Mouse (Mus musculus) megakaryocyte-erythroid progenitor cell, adult 5 weeks (primary cell): ENCODE measurements around the gene Atp6v1b1. TPM values are rescaled to one million over a fixed set of nuclear protein-coding genes. Genes with fewer than 3 reads are reported as not detected.

Experiments used
- polyA plus RNA-seq: library from polyadenylated mRNA; stranded (reverse); fragments of >175 nt; gene quantifications from 2 replicates; pipeline ENCODE4 v1.2.3, GENCODE M21; 2012

Gene Atp6v1b1
- not detected in 2 replicates for polyA plus RNA-seq

GRCm38 (mm10) chr6:83742761-83743160, at the start of gene Atp6v1b1:
Gene Atp6v1b1, plus strand, starts transcription at chr6:83742990.

DNA sequence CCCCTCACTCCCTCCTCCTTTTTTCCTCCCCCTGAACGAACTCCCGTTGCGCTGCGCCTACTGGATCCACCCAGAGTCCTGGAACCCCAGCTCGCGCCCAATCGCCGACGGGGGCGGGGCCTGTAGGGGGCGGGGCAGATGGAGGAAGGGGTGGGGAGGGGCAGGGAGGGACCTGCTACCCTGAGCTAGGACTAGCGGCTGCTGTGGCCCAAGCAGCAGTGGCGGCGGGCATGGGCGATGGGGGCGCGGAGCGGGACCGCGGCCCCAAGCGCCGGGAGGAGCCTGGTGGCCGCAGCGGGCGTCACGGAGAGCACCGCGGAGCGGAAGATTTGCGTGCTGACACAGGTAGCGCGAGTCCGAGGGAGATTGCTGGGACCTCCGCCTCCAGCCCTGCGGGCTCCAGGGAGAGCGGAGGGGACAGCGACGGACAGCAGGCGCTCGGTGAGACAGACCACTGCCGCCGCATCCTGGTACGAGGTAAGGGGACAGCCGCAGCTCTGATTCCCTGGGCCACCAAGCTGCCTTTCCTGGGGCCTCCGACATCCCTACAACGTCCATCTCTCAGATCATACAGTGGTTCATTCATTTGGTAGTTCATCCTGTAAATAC, 31.6 kb upstream of the Atp6v1b1 start, which contains the start of gene Vax2:
Vax2 (plus strand) TSS at position 198 of the 609 bp plus-strand sequence.

GRCm38 (mm10) chr6:83762344-83762743, 19.6 kb downstream of the Atp6v1b1 start, which contains the start of gene Ankrd53:
Gene Ankrd53, plus strand, starts transcription at chr6:83762644.

GRCm38 (mm10) chr6:83775638-83776293, 33.0 kb downstream of the Atp6v1b1 start, which contains the start of gene Tex261:
Gene Tex261, minus strand, starts transcription at chr6:83775813.

GRCm38 (mm10) chr6:83794760-83795296, 52.0 kb downstream of the Atp6v1b1 start, which contains the start of gene Nagk:
Gene Nagk, plus strand, starts transcription at chr6:83794982.

Other genes with a start within 250 kb of the Atp6v1b1 start
- gene Dguok, start 236.0 kb upstream of the Atp6v1b1 start, polyA plus RNA-seq = 18.6 and 20.8 TPM in 2 replicates
- gene Actg2, start 206.7 kb upstream of the Atp6v1b1 start, polyA plus RNA-seq = not detected in 2 replicates
- 2.0 and 2.2 TPM in 2 replicates for gene Stambp, start 170.3 kb upstream of the Atp6v1b1 start, polyA plus RNA-seq
- not detected in 2 replicates for gene Clec4f, start 86.8 kb upstream of the Atp6v1b1 start, polyA plus RNA-seq
- not detected in 2 replicates for gene Cd207, start 65.1 kb upstream of the Atp6v1b1 start, polyA plus RNA-seq
- gene Vax2, start 31.7 kb upstream of the Atp6v1b1 start, polyA plus RNA-seq = not detected in 2 replicates
- not detected in 2 replicates for gene Ankrd53, start 19.7 kb downstream of the Atp6v1b1 start, polyA plus RNA-seq
- 43.6 and 45.3 TPM in 2 replicates for gene Tex261, start 32.8 kb downstream of the Atp6v1b1 start, polyA plus RNA-seq
- gene Nagk, start 52.0 kb downstream of the Atp6v1b1 start, polyA plus RNA-seq = 7.6 and 8.4 TPM in 2 replicates
- 14.8 and 21.6 TPM in 2 replicates for gene Paip2b, start 88.8 kb downstream of the Atp6v1b1 start, polyA plus RNA-seq
- 11.2 and 11.8 TPM in 2 replicates for gene Zfp638, start 124.1 kb downstream of the Atp6v1b1 start, polyA plus RNA-seq